Mouse (Mus musculus): Measurements from ENCODE around the gene Art3.

- TF ChIP-seq CTCF (IDR thresholded peaks at IDR 0.05; ENCODE audit: control insufficient read depth, insufficient read depth, insufficient read length) (no peak), USF1 (IDR thresholded peaks at IDR 0.05; ENCODE audit: low read depth) (no peak), CEBPB (IDR thresholded peaks at IDR 0.05; ENCODE audit: low read depth) (no peak), MAX (IDR thresholded peaks at IDR 0.05) (no peak), FOSL1 (IDR thresholded peaks at IDR 0.05; ENCODE audit: insufficient read depth, low read length, poor library complexity, severe bottlenecking) (no peak), MYOD1 (IDR thresholded peaks at IDR 0.05; ENCODE audit: control insufficient read depth, insufficient read length, low read depth) (no peak)
Observed at GRCm38 (mm10) chr5:92430723-92431122, 99.1 kb downstream of the Art3 start.

All from C2C12 (cell line).